Mouse (Mus musculus): ENCODE measurements around the gene Erich2.

- no peak for TF ChIP-seq CTCF (conservative IDR thresholded peaks at IDR 0.05; ENCODE audit: insufficient read depth, insufficient read length, low read depth, low read length)
- TF ChIP-seq POLR2A (IDR thresholded peaks at IDR 0.05; ENCODE audit: low read depth, low read length) = no peak
Observed at GRCm38 (mm10) chr2:70463606-70464005, 45.0 kb upstream of the Erich2 start.

All from kidney, adult 2 months (tissue).